Mouse (Mus musculus) thymus, adult 2 months (tissue): Measurements from ENCODE around the gene Lad1.

Experiments
- CTCF ChIP-seq: fragments of 200-500 bp; IDR thresholded peaks from 2 replicates; pipeline ENCODE4 v1.5.1; 2012; ENCODE audit warnings: mild to moderate bottlenecking, control low read depth, low read length, moderate library complexity, borderline replicate concordance; ENCODE audit not compliant: control insufficient read depth, poor library complexity, insufficient read depth; ENCODE audit errors: extremely low read depth
- POLR2A ChIP-seq: fragments of 200-500 bp; IDR thresholded peaks from 2 replicates; pipeline ENCODE4 v1.6.1; 2012; ENCODE audit warnings: mild to moderate bottlenecking, low read length, control low read depth, moderate library complexity; ENCODE audit not compliant: control insufficient read depth, poor library complexity, insufficient read depth; ENCODE audit errors: extremely low read depth

GRCm38 (mm10) chr1:135868570-135868969 lies 50.2 kb downstream of the Lad1 start:
- TF ChIP-seq POLR2A (no peak), CTCF (no peak)
